Mouse (Mus musculus) thymus, postnatal 36 days (tissue): Measurements from ENCODE around the gene Olfr585.

ENCODE experiments used
- DNase-seq, 2 experiments: peaks; one replicate each; pipeline ENCODE4 v3.0.0; 2022; ENCODE audit warnings: mixed read lengths in 2 of 2

Gene Olfr585

GRCm38 (mm10) chr7:103097420-103097819 is at the start of gene Olfr585:
TSS of gene Olfr585 (plus strand) at chr7:103097720.
- DNase-seq = no peak

- no peak for DNase-seq
These were observed 46.5 kb upstream of the Olfr585 start, which contains the start of gene Olfr583 for GRCm38 (mm10) chr7:103051000-103051399. TSS of gene Olfr583 (plus strand) at chr7:103051300.

DNA sequence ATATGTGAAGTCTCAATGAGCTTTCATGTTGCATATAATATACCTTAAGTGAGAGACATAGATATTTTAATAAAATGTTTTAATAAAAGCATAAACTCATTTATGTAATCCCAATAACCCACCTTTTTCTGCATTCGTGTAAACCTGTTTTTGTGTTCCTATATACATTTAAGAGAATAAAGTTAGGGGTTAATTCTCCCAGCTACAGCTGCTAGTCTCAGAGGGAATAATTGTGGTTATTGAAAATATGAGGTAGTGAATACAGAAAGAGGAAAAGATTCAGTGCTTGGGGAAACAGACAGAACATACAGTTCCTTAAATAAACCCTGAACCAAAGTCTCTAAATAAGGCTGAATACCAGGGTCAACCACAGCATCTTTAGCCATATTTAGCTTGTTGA is 15.9 kb upstream of the Olfr585 start, which contains the start of gene Olfr584:
Gene Olfr584, plus strand, starts transcription at position 301 of the 400 bp plus-strand sequence.
- no peak for DNase-seq

GRCm38 (mm10) chr7:103119406-103119805 is 21.9 kb downstream of the Olfr585 start:
- no peak for DNase-seq

GRCm38 (mm10) chr7:103125538-103125937 is 28.0 kb downstream of the Olfr585 start, which contains the start of gene Olfr586:
TSS of gene Olfr586 (minus strand) at chr7:103125638.
- no peak for DNase-seq

- no peak for DNase-seq
These were observed 43.1 kb downstream of the Olfr585 start, which contains the start of gene Olfr588-ps1 for GRCm38 (mm10) chr7:103140579-103140978. TSS of gene Olfr588-ps1 (plus strand) at chr7:103140879.
